Mouse (Mus musculus): ENCODE measurements around the gene Cdk5rap3. TPM values are rescaled to one million over a fixed set of nuclear protein-coding genes. Genes with fewer than 3 reads are reported as not detected.
A peak's percentile ranks its signal among the peaks of the same experiment; 100 is the strongest.

The Cdk5rap3 gene
- total and polyA plus RNA-seq, 3 experiments, result 45.2 to 55.4 TPM; not detected in 1

DNA sequence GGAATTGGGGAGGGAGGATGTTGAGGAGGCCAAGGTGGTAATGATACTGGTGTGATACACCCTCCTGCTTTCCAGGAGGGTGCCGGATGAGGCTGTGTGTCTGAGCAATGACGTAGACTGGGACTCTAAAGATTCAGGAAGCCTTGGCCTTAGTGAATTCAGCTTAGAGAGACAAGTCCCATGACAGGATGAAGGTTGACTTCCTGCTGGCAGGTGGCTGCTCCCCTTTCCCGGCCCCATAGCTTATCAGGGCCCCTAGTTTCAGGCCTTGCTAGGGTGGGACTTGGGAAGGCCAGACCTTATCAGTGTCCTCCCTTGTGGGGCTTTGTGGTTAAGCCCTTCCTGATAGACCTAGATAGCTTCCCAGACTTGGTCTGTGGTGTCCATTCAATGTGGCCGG is 31.6 kb upstream of the Cdk5rap3 start (continued):
- TF ChIP-seq POLR2AphosphoS2 (IDR thresholded peaks at IDR 0.05; ENCODE audit: low read length) (0 out of 2 replicates have a peak, but pooled peaks have one; percentile 35), NRF1 (IDR thresholded peaks at IDR 0.05; ENCODE audit: insufficient read depth, low read depth, low read length, poor library complexity, severe bottlenecking) (no peak)

DNA sequence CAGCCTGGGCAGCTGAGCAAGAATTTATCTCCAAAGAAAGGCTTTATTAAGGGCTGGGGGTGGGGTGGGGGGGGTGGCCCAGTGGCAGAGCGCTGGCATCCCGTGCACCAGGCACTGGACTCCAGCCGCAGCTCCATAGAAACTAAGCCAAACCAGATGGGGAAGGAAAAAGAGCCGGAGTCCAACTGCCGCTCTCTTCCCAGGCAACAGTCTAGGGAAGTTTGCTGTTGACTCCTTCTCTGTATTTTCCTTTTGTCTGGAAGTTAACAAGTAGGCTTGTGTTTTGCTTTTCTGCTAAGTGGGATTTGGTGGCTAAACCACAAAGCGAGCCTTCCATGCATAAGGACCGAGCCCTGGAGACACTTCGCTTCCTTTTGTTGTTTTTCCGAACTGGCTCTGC is 30.2 kb upstream of the Cdk5rap3 start:
- H3K27ac ChIP-seq (ENCODE audit: control insufficient read depth, low read depth, low read length), result peak overlapping the region; percentile 83
- peaks cover 24 to 72% of the 10 kb centered on the region in 2 experiments for H3K36me3 ChIP-seq (ENCODE audit: control insufficient read depth in 1 of 2, insufficient read depth in 2 of 2, low read length in 2 of 2)
- peak overlapping the region; percentile 85 for H3K9ac ChIP-seq (ENCODE audit: control insufficient read depth, low read depth, low read length, poor library complexity, severe bottlenecking)

DNA sequence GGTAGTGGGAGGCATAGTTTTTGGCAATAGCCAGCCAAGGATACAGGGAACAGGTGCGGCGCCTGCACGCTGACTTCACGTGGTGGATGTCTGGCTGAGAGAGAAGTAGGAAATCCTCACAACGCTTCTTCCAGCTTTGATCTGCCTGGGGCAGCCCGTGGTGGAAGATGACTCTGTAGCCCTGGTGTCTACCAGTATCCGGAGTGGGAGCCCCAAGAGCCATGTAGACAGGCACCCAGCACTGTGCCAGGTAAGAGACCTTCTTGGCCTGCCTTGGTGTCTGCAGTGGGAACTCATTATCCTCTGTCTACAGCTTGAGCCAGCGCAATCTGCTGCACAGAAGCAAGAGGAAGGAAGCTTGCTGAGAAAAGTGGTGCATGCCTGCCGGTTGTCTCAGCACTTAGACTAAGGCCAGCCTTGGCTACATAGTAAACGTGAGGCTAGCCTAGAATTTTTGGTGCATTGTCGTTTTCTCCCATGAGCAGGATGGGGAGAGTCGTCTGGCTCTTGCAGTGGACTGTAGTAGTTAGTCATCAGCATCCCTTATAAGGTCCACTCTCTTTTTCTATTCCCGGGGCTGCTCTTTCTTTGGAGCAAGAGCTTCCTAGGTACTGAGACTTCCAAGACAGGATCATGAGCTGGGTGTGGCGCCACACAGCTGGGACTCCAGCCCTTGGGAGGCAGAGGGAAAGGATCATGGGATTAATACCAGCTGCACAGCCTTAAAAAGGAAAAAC is 28.7 kb upstream of the Cdk5rap3 start:
- peak overlapping the region; percentile 63 to 69 for H3K4me3 ChIP-seq (ENCODE audit: control insufficient read depth in 1 of 2, insufficient read depth in 1 of 2, low read depth in 2 of 2, low read length in 2 of 2)
- no peaks in the 10 kb centered on the region for H3K27me3 ChIP-seq (ENCODE audit: control insufficient read depth in 1 of 2, insufficient read depth in 2 of 2, low read length in 2 of 2)
- peak; percentile 86 for DNase-seq (ENCODE audit: low read depth, low spot score)
- peaks cover 32 to 74% of the 10 kb centered on the region in 2 experiments for H3K4me1 ChIP-seq (ENCODE audit: control insufficient read depth in 1 of 2, insufficient read depth in 2 of 2, low read length in 2 of 2)
- H3K27ac ChIP-seq (ENCODE audit: control insufficient read depth, low read depth, low read length), result peak overlapping the region; percentile 83
- peaks cover 17 to 72% of the 10 kb centered on the region in 2 experiments for H3K36me3 ChIP-seq (ENCODE audit: control insufficient read depth in 1 of 2, insufficient read depth in 2 of 2, low read length in 2 of 2)
- peak overlapping the region; percentile 85 for H3K9ac ChIP-seq (ENCODE audit: control insufficient read depth, low read depth, low read length, poor library complexity, severe bottlenecking)
- H3K9me3 ChIP-seq (replicated peaks; ENCODE audit: insufficient read depth, low read length), result no peaks in the 10 kb centered on the region
- H3K79me2 ChIP-seq (ENCODE audit: control insufficient read depth, insufficient read depth, low read length, poor library complexity), result peaks cover 46% of the 10 kb centered on the region
- TF ChIP-seq USF2 (IDR thresholded peaks at IDR 0.05; ENCODE audit: borderline replicate concordance in 1 of 2, insufficient read depth in 1 of 2, low read depth in 1 of 2, low read length in 2 of 2) (no peak), NRF1 (IDR thresholded peaks at IDR 0.05; ENCODE audit: insufficient read depth, low read depth, low read length, poor library complexity, severe bottlenecking) (no peak), ETS1 (IDR thresholded peaks at IDR 0.05; ENCODE audit: low read depth, low read length) (no peak), ZC3H11A (IDR thresholded peaks at IDR 0.05; ENCODE audit: low read depth, low read length) (no peak), ELF1 (IDR thresholded peaks at IDR 0.05; ENCODE audit: low read depth, low read length) (no peak), CTCF (IDR thresholded peaks at IDR 0.05 in 2 of 3, conservative IDR thresholded peaks at IDR 0.05 in 1 of 3; ENCODE audit: control insufficient read depth in 1 of 3, insufficient read depth in 1 of 3, low read depth in 2 of 3, low read length in 3 of 3, poor library complexity in 1 of 3, severe bottlenecking in 1 of 3) (no peak), TCF12 (IDR thresholded peaks at IDR 0.05; ENCODE audit: low read depth, low read length) (peak; percentile 45), SIN3A (IDR thresholded peaks at IDR 0.05; ENCODE audit: low read length) (peak; percentile 78; the same call in 1 of the 2 replicates), RCOR1 (IDR thresholded peaks at IDR 0.05; ENCODE audit: low read depth, low read length) (no peak), MAFK (IDR thresholded peaks at IDR 0.05; ENCODE audit: borderline replicate concordance, low read depth, low read length) (no peak), MEF2A (IDR thresholded peaks at IDR 0.05; ENCODE audit: extremely low read depth, insufficient replicate concordance, low read depth, low read length, poor library complexity, severe bottlenecking) (no peak), JUND (IDR thresholded peaks at IDR 0.05; ENCODE audit: low read depth, low read length) (no peak), MAX (IDR thresholded peaks at IDR 0.05; ENCODE audit: low read length) (peak; percentile 89), KAT2A (conservative IDR thresholded peaks at IDR 0.05; ENCODE audit: low read depth, low read length) (no peak), USF1 (IDR thresholded peaks at IDR 0.05; ENCODE audit: low read depth, low read length) (no peak), E2F4 (IDR thresholded peaks at IDR 0.05; ENCODE audit: borderline replicate concordance, low read depth, low read length) (no peak), TAL1 (IDR thresholded peaks at IDR 0.05; ENCODE audit: low read length) (peak; percentile 87), ZMIZ1 (IDR thresholded peaks at IDR 0.05; ENCODE audit: low read depth, low read length) (0 out of 2 replicates have a peak, but pooled peaks have one; percentile 32), EP300 (IDR thresholded peaks at IDR 0.05; ENCODE audit: low read depth in 1 of 2, low read length in 2 of 2) (peak; percentile 12 to 34; a peak in 1 of 4 replicates)

More for the DNA sequence above, 30.2 kb upstream of the Cdk5rap3 start:
- no peaks in the 10 kb centered on the region for H3K9me3 ChIP-seq (replicated peaks; ENCODE audit: insufficient read depth, low read length)
- H3K27me3 ChIP-seq (ENCODE audit: control insufficient read depth in 1 of 2, insufficient read depth in 2 of 2, low read length in 2 of 2), result no peaks in the 10 kb centered on the region
- TF ChIP-seq MYB (IDR thresholded peaks at IDR 0.05; ENCODE audit: low read depth, low read length) (no peak), EP300 (IDR thresholded peaks at IDR 0.05; ENCODE audit: low read depth in 1 of 2, low read length in 2 of 2) (no peak), MAX (IDR thresholded peaks at IDR 0.05; ENCODE audit: low read length) (no peak), ZMIZ1 (IDR thresholded peaks at IDR 0.05; ENCODE audit: low read depth, low read length) (no peak), POLR2A (IDR thresholded peaks at IDR 0.05; ENCODE audit: control insufficient read depth in 1 of 2, insufficient read depth in 1 of 2, low read depth in 1 of 2, low read length in 2 of 2, poor library complexity in 1 of 2) (no peak), SIN3A (IDR thresholded peaks at IDR 0.05; ENCODE audit: low read length) (no peak), JUND (IDR thresholded peaks at IDR 0.05; ENCODE audit: low read depth, low read length) (no peak), CHD2 (IDR thresholded peaks at IDR 0.05; ENCODE audit: low read length) (no peak), RAD21 (IDR thresholded peaks at IDR 0.05; ENCODE audit: low read depth, low read length) (no peak), SMC3 (IDR thresholded peaks at IDR 0.05; ENCODE audit: low read depth, low read length) (no peak), TAL1 (IDR thresholded peaks at IDR 0.05; ENCODE audit: low read length) (no peak), NELFE (IDR thresholded peaks at IDR 0.05; ENCODE audit: low read depth, low read length) (no peak), GATA1 (IDR thresholded peaks at IDR 0.05; ENCODE audit: low read depth, low read length) (no peak), POLR2AphosphoS5 (IDR thresholded peaks at IDR 0.05; ENCODE audit: borderline replicate concordance, low read depth, low read length) (no peak), MAZ (IDR thresholded peaks at IDR 0.05; ENCODE audit: low read depth, low read length) (no peak), CTCF (IDR thresholded peaks at IDR 0.05 in 2 of 3, conservative IDR thresholded peaks at IDR 0.05 in 1 of 3; ENCODE audit: control insufficient read depth in 1 of 3, insufficient read depth in 1 of 3, low read depth in 2 of 3, low read length in 3 of 3, poor library complexity in 1 of 3, severe bottlenecking in 1 of 3) (no peak), KAT2A (conservative IDR thresholded peaks at IDR 0.05; ENCODE audit: low read depth, low read length) (no peak), ZKSCAN1 (IDR thresholded peaks at IDR 0.05; ENCODE audit: low read depth, low read length) (no peak)
- H3K4me3 ChIP-seq (ENCODE audit: control insufficient read depth in 1 of 2, insufficient read depth in 1 of 2, low read depth in 2 of 2, low read length in 2 of 2), result no peak overlapping the region
- H3K79me2 ChIP-seq (ENCODE audit: control insufficient read depth, insufficient read depth, low read length, poor library complexity), result peaks cover 46% of the 10 kb centered on the region
- peaks cover 32 to 66% of the 10 kb centered on the region in 2 experiments for H3K4me1 ChIP-seq (ENCODE audit: control insufficient read depth in 1 of 2, insufficient read depth in 2 of 2, low read length in 2 of 2)
- no peak for DNase-seq (ENCODE audit: low read depth, low spot score)
